Mouse (Mus musculus) retina, adult 2 months (tissue): ENCODE data around the gene Cmtr1.

Source experiments
- DNase-seq: peaks from one replicate; pipeline ENCODE4 v3.0.0-alpha.2; 2012; ENCODE audit warnings: low read depth, low spot score

Gene Cmtr1

DNA sequence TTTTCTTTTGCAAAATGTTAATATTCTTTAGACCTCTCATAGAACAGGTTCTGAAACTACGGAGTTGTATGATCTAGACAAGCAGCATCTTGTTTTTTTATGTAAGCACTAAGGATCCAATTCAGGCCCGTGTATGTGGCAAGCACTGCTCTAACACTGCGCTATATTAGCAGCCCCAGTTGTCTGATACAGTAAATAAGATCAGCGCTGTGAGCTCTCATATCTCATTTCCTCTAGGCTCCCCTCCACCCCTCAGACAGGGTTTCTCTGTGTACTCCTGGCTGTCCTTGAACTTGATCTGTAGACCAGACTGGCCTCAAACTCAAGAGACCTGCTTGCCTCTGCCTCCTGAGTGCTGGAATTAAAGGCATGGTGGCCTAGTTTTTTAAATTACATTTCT lies 8.6 kb downstream of the Cmtr1 start:
- no peak for DNase-seq

DNA sequence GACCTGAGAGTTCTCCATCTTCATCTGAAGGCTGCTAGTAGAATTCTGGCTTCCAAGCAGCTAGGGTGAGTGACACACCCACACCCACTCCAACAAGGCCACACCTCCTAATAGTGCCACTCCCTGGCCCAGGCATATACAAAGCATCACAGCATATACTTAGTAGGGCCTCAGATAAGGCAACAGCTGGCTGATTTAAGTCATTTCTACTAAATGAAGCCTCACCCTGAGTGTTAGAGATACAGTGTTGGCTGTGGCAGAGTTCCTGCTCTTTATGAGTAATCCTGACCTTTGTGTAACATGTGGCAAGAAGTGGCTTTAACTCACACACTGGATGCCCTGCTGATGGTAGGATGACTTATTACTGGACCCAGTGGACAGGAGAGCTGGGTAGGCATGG lies 9.5 kb downstream of the Cmtr1 start:
- DNase-seq, result no peak

DNA sequence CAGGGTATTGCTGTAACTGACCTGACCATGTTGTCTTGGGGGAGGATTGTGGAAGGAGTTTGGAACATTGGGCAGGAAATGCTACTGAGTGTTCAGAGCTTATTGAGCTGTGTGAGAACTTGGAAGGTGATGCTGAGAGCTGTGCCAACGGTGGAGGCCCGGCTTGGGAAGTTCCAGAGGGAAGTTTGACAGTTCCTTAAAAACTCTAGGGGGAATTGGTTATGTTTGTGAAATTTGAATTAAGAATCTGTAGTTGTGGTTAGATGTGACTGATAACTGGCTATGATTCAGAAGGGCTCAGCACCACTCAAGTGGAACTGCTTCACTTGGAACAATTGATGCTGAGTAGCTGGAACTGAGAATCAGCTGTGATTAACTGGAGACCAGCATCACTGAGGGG lies 10.6 kb downstream of the Cmtr1 start:
- no peak for DNase-seq

DNA sequence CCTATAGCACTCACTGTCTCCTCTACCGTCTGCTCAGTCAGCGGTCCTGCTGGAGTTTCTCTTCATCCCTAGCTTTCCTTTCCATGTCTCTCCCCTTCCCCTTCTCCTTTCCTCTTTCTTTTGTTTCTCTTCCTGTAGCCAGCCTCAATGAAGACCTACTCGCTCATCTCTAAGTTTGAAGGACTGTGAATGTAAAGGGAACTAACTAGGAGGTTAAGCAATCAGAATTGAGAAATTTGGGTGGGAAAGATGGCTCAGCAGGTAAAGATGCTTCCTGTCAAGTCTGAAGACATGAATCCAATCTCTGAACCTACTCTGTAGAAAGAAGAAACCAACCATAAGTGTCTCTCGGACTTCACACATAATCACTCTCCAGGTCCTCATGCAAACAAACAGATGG lies 12.9 kb downstream of the Cmtr1 start:
- DNase-seq, result no peak

DNA sequence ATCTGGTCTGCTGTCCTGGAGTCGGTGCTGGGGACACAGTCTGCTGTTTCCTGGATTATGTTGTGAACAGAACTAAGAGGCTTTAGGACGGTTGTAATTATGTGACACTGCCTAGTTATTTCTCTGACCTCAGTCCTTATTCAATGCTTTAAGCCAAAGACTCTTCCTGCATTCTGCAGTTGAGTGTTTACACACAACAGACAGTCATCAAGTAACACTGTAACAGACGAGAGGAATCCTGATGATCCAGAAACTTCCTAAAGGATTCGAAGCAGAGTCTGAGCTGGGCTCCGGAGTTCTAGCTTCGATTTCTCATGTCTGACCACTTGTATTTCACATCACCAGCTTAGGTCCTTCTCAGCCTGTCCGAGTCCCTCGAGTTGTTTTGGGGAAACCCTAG lies 18.1 kb downstream of the Cmtr1 start:
- peak; percentile 53 for DNase-seq

DNA sequence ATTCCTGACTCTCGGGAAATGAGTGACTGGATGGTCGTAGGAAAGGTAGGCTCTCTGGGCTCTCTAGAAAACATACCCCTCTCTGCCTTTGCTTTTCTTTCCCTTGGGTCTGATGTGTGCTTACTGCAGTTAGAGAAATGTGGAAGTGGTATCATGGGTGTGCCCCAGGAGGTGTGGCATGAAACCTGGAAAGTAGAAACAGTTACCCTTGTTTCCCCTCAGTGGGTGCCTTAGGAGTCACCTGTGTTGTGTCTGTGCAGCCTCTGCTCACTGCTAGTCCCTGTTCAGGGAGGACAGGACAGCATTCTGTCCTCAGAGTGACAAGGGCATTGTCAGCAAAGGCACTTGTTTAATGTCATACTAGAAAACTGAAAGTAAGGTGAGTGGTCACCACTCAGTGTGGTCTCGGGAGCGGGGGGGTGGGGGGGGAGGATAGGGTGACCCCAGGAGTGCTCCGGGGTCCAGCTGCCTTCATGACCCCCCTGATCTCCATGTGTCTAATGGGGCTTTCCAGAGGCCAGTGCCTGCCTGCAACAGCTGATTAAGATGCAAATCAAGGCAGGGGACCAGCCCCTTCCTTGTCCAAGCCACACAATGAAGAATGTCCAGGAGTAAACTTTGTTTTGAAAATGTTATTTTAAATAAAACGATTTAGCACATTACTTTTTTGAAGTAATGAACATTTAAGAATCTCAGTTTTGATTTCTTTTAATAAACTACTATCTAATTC lies 18.8 kb downstream of the Cmtr1 start:
- no peak for DNase-seq

DNA sequence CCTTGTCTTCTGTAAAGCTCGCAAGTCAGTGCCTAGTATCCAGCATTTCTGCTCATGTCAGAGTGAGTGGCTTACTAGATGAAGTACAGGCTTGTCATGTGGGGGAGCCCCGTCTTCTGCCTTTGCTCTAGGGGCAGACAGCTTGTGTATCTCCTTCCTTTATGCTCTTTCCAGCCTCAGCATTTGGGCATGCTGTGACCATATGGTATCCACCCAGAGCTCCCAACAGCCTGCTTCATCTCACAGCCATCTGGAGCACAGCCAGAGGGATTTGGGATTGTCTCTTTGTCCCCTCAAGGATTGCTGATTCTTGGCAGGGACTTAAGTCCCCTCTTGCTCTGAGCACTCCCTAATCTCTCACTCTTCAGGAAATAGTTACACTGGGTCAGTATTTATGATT lies 19.8 kb downstream of the Cmtr1 start:
- DNase-seq, result no peak

DNA sequence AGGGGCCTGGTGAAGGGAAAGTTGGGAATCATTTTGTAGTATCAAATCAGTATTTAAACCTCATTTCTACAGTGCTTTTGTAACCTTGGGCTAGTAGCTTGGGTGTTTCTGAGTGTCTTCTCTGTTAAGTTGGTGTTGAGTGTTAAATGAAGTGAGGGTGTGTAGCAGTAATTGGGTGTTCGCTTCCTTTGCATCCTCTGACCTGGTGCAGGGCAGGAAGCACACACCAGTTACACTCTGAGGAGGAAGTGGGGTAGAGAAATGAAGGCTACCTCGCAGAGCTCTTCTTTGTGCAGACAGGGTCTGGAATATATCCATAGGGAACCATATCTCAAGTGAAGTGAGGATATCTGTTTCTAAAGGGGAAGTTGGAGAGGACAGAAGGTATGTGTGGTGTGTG lies 20.5 kb downstream of the Cmtr1 start:
- no peak for DNase-seq

DNA sequence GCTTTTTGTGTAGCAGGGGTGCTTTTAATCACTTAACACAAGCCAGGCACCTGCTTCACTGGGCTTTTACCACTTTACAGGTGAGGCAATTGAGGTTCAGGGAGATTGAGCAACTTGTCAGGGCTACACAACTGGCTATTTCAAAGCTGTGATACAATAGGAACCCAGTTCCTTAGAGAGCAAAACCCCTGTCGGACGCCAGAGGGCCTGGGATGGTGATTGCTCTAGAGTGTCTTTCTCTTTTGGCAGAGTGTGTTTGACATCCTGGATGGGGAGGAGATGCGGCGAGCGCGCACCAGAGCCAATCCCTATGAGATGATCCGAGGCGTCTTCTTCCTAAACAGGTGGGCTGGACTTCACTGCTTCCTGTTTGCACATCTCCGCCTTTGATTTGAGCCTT lies 21.3 kb downstream of the Cmtr1 start:
- no peak for DNase-seq

DNA sequence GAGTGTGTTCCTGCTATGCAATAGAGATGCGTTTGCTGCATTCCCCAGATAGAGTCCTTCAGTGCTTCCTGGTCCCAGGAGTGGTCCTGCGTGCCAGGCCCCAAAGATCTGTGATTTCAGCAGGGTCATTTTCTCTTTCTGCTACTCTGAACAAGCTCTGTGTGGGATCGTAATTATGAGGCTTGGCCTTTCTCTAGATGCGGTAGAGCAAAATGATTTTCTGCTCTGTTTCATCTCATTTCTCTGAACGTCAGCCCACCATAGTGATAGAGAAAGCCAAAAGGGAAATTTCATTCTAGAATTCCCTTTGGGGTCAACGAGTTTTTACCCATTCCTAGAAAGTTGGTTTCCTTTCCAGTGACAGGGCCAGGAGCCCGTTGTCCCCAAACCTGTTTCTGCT lies 21.9 kb downstream of the Cmtr1 start:
- DNase-seq, result no peak

DNA sequence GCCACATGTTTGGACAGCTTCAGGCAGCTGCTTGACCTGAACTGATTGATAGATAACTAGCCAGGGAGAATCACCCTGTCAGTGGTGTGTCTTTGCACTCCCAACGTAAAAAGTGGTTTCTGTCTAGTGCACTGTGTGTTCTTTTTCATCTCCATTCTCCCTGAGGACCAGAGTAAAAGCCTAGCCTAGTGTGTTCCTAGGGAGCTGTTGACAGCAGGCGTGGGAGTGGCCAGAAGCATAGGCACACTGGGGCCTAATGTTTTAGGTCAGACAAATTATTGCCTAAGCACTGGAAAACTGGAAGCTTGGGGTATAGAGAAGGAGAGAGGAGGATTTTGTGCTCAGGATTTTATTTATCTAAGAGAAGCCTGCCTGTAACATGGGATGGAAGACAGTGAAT lies 22.7 kb downstream of the Cmtr1 start:
- no peak for DNase-seq

DNA sequence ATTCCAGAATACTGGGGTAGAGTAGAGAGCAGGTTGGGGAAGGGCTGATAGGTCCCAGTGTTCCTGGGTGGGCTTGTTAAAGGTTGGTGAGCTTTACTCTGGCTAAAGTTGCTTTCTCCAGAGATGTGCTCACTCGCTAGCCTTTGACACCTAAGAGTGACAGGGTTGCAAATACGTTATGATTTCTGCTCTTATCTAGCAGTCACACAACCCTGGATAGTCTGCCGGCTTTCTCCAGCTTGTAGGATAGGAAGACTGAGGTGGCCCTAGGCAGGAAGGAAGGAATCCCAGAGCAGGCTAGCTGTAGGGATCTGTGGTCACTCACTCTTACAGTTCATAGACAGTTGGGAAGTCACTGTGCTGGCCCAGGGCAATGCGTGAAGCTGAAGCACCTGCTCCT lies 23.9 kb downstream of the Cmtr1 start:
- no peak for DNase-seq

DNA sequence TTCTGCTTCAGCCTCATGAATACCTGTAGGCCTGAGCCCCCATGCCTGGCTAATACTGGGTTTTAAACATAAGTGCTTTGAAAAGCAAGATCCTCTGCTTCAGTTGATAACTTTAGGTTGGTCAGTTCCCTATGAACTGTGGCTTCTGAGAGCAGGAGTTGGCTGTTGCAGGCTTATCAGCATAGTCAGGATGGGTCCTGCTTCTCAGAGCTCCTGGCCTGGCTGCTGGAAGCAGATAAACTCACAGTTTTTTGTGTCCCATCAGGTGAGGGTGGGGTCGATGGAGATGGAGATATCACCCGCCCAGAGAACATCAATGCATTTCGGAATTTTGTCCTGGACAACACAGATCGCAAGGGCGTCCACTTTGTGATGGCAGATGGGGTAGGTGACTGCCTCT lies 26.4 kb downstream of the Cmtr1 start:
- DNase-seq, result no peak

DNA sequence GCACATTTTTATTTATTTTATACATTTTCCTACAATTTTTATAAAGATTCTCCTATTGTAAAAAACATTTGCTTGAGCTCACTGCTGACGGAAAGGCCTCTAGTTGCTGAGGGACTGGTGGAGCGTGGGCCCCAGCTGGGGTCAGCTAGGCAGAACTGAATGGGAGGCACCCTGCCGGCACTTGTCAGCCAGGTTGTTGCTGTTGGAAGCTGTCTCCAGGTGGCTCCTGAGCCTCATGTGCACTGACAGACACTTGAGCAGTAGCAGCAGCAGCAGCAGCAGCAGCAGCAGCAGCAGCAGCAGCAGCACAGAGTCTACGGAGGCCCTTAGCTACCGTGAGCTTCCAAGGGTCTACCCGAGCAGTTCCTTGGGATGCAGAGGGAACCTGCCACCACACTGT lies 27.0 kb downstream of the Cmtr1 start:
- no peak for DNase-seq

DNA sequence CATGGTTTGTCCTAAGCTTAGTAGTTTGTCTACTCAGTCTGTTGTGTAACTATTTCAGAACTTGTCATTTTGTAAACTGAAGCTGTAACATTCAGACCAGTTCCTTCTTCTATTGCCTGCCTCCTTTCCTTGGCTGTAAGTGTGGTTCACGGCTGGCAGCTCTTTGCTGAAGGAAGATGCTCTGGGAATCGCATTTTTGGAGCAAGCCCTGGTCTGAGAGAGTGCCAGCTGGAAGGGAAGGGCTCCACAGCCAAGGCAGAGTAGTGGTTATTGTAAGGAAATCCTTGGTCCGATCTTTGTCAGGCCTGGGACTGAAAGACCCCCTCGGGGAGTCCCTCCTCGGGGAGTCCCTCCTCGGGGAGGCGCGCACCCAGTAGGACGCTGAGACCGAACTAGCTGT lies 28.2 kb downstream of the Cmtr1 start:
- no peak for DNase-seq

DNA sequence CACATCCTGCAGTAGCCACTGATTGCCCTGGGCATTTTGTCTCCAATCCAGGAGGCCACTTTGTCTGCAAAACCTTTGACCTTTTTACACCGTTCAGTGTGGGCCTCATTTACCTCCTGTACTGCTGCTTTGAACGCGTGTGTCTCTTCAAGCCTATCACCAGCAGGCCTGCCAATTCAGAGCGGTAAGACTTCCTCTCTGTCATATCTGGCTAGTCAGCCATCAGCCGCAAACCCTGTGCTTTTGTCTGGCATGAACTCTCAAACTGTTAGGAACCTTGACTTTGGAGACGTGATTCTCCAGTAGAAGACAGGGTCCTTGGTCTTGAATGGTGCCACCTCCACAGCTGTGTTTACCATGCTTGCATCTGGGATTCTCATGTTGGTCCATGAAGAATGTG lies 29.9 kb downstream of the Cmtr1 start:
- DNase-seq, result no peak

DNA sequence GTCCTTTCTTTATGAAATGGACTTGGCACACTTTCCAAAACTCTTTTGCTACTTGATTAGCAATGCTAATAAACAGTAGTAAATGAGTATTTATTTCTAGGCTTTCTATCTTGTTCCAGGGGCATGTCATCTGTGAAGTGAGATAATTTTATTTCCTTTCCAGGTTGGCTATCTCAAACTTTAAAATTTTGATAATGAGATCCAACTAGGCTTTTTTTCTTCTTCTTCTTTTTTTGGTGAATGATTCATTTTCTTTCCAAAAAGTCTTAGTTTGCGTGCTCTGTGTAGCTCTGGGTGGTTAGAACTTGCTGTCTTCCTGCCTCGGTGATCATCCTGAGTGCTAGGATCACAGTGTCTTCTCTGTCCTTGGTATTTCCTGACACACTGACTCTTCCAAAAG lies 32.4 kb downstream of the Cmtr1 start:
- DNase-seq, result no peak

DNA sequence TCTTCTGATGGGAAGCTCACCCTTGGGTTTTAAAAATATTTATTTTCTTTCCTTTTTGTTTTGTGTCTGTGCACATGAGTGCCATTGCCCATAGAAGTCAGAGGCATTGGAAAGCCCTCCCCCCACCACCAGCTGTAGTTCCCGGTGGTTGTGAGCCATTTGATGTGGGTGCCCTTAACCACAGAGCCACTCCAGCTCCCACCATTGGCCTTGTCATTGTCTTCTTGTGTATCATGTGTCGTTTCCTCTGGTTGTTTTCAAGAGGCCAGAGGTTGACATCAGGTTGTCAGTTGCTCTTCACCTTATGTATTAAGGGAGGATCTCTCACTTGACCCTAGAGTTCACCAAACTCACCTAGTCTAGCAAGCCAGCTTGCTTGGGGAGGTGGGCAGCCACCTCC lies 33.2 kb downstream of the Cmtr1 start:
- DNase-seq, result no peak

DNA sequence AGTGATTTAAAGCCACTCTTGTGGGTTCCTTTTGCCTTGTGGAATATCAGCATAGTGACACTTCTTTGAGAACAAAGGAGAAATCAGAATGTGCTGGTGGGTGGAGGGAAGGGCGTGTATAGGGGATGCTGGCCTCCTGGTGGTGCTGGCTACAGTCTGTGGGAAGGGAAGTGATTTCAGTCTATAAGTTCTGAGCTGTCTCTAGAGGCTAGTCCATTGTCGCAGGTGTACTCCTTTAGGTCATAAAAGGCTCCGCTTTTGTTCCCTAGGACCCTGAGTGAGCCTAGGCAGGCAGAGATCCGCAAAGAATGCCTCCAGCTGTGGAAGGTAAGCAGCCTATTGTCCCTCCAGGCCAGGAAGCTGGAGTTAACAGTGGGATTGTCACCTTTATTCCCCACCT lies 34.1 kb downstream of the Cmtr1 start:
- no peak for DNase-seq

DNA sequence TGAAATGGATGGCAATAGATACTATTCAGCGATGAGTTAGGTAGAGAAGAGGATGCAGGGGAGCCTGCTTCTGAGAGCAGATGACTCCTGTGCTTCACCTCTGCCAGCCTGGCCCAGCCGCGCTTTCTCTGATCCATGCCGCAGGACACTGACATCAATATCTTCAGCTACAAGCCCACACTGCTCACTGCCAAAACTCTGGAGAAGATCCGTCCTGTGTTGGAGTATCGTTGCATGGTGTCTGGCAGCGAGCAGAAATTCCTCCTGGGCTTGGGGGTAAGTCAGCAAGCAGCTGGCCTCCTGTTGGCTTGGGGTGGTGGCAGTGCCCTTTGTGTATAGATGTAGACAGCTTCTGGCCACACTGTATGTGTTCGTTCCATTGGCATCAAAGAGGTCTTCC lies 36.5 kb downstream of the Cmtr1 start:
- no peak for DNase-seq

DNA sequence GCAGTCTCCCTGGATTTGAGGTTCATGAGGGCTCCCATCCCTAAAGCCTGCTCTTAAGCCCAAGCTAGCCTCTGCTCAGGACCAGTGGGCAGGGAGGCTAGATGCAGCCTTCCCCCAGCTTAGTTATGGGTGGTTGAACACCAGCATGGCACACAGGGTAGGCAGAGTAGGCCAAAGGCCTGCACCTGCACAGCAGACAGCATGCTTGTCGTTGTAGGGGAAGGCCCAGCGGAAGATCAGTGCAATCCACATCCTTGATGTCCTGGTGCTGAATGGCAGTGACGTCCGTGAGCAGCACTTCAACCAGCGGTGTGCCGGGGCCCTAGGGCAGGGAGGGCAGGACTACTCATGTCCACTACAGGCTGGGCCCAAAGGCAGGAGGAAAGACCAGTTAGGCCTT lies 38.0 kb downstream of the Cmtr1 start:
- DNase-seq, result no peak

DNA sequence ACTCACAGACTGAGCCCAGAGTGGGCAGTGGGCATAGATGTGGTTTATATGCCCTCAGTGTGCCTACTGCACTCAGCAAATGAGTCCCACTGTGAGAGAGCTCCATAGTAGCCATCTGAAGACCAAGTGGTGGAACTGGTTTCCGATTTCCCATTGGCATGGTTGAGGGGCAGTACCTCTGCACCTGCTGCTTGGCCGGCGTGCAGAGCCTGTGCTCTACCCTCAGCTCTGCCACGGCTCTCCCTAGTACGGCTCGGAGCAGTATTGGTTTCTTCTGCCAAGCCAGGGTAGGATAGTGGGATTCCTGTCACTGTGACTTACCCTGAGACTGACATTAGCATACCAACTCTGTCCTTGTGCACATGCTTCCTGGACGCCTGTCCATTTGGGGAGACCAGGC lies 40.2 kb downstream of the Cmtr1 start:
- no peak for DNase-seq

DNA sequence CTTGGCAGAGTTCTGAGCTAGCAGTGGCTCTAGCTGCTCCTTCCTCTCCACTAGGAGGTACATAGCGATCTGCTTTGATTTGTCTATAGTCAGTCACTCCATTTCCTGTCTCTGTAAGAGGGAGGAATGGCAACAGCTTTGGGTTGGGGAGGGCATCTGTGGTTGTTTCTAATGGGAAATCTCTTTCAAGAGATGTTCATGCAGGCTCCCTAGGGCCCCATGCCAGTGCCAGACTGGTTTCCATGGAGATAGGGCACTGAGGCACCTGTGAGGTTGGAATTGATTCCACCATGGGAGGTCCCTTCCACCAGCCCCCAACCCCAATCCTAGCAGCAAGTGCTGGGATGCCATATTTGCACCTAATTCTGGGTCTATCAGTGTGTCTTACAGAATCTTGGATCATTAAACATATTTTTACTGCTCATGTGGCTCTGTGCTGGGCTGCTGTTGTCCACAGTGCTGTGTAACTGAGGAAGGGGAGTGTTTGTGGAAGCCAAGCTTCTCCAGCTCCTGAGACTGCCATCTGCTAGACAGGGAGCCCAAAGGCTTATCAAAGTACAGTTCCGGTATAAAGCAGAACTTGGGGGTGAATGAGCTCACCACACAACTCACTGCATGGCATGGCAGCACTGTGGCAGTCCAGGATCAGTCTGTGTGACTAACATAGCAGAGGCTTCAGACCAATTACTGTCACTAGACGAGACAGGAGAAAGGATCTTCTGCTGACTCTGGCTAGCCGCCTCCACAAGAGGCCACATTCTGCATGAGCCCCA lies 42.7 kb downstream of the Cmtr1 start:
- DNase-seq, result no peak

DNA sequence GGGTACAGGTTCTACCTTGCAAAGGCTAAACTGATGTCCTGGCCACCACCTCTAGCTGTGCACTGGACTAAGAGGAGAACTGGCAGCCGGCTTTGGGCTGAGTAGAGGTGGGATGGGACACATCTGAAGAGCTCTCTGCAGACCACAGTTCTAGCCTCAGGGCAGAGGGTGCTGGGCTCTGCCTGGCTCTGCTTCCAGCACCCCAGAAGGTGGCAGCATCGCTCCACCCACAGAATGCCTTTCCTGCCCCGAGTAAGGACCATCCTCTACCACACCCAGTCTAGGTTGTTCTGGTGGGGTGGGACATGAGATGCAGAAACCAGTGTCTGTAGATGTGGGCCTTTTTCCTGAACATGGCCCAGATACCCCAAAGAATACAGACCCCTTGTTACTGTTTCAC lies 44.4 kb downstream of the Cmtr1 start:
- DNase-seq, result no peak
